Mouse (Mus musculus): Measurements from ENCODE around the gene Cnot2. TPM values are rescaled to one million over a fixed set of nuclear protein-coding genes. Genes with fewer than 3 reads are reported as not detected.

Cnot2 gene
- polyA plus RNA-seq, 1 experiment: 22.0 TPM

GRCm38 (mm10) chr10:116461443-116461842 is 119.9 kb downstream of the Cnot2 start:
- Histone ChIP-seq H3K79me3 (ENCODE audit: low read depth) (no peaks in the 10 kb centered on the region), H3K36me3 (ENCODE audit: control insufficient read depth, insufficient read depth) (no peaks in the 10 kb centered on the region), H3K27me3 (ENCODE audit: control insufficient read depth, insufficient read depth, insufficient read length) (no peaks in the 10 kb centered on the region), H3K4me3 (ENCODE audit: insufficient read depth, poor library complexity, severe bottlenecking) (no peak overlapping the region), H3ac (ENCODE audit: control insufficient read depth, insufficient read length, low read depth) (no peak overlapping the region), H3K79me2 (ENCODE audit: control insufficient read depth, insufficient read depth) (no peaks in the 10 kb centered on the region)
- TF ChIP-seq MYOG (IDR thresholded peaks at IDR 0.05; ENCODE audit: control insufficient read depth, extremely low read depth, insufficient read length) (no peak), MAX (IDR thresholded peaks at IDR 0.05) (no peak), MYOD1 (IDR thresholded peaks at IDR 0.05; ENCODE audit: control insufficient read depth, insufficient read length, low read depth) (no peak), CEBPB (IDR thresholded peaks at IDR 0.05; ENCODE audit: low read depth) (no peak), FOSL1 (IDR thresholded peaks at IDR 0.05; ENCODE audit: insufficient read depth, low read length, poor library complexity, severe bottlenecking) (no peak), USF1 (IDR thresholded peaks at IDR 0.05; ENCODE audit: low read depth) (no peak), CTCF (IDR thresholded peaks at IDR 0.05; ENCODE audit: control insufficient read depth, insufficient read depth, insufficient read length) (no peak)

GRCm38 (mm10) chr10:116458786-116459185 is 122.5 kb downstream of the Cnot2 start:
- Histone ChIP-seq H3K79me2 (ENCODE audit: control insufficient read depth, insufficient read depth) (no peaks in the 10 kb centered on the region), H3K36me3 (ENCODE audit: control insufficient read depth, insufficient read depth) (no peaks in the 10 kb centered on the region), H3K79me3 (ENCODE audit: low read depth) (no peaks in the 10 kb centered on the region), H3K4me3 (ENCODE audit: insufficient read depth, poor library complexity, severe bottlenecking) (no peak overlapping the region), H3ac (ENCODE audit: control insufficient read depth, insufficient read length, low read depth) (no peak overlapping the region), H3K27me3 (ENCODE audit: control insufficient read depth, insufficient read depth, insufficient read length) (no peaks in the 10 kb centered on the region)
- TF ChIP-seq MYOG (IDR thresholded peaks at IDR 0.05; ENCODE audit: control insufficient read depth, extremely low read depth, insufficient read length) (no peak), CEBPB (IDR thresholded peaks at IDR 0.05; ENCODE audit: low read depth) (no peak), MYOD1 (IDR thresholded peaks at IDR 0.05; ENCODE audit: control insufficient read depth, insufficient read length, low read depth) (no peak), FOSL1 (IDR thresholded peaks at IDR 0.05; ENCODE audit: insufficient read depth, low read length, poor library complexity, severe bottlenecking) (no peak), CTCF (IDR thresholded peaks at IDR 0.05; ENCODE audit: control insufficient read depth, insufficient read depth, insufficient read length) (no peak), MAX (IDR thresholded peaks at IDR 0.05) (no peak), USF1 (IDR thresholded peaks at IDR 0.05; ENCODE audit: low read depth) (no peak)

GRCm38 (mm10) chr10:116452771-116453170 is 128.5 kb downstream of the Cnot2 start:
- no peaks in the 10 kb centered on the region for H3K36me3 ChIP-seq (ENCODE audit: control insufficient read depth, insufficient read depth)
- H3ac ChIP-seq (ENCODE audit: control insufficient read depth, insufficient read length, low read depth): no peak overlapping the region
- TF ChIP-seq MYOG (IDR thresholded peaks at IDR 0.05; ENCODE audit: control insufficient read depth, extremely low read depth, insufficient read length) (no peak), CTCF (IDR thresholded peaks at IDR 0.05; ENCODE audit: control insufficient read depth, insufficient read depth, insufficient read length) (no peak), FOSL1 (IDR thresholded peaks at IDR 0.05; ENCODE audit: insufficient read depth, low read length, poor library complexity, severe bottlenecking) (no peak), MAX (IDR thresholded peaks at IDR 0.05) (no peak), CEBPB (IDR thresholded peaks at IDR 0.05; ENCODE audit: low read depth) (no peak), USF1 (IDR thresholded peaks at IDR 0.05; ENCODE audit: low read depth) (no peak), MYOD1 (IDR thresholded peaks at IDR 0.05; ENCODE audit: control insufficient read depth, insufficient read length, low read depth) (no peak)
- H3K79me3 ChIP-seq (ENCODE audit: low read depth): no peaks in the 10 kb centered on the region
- no peaks in the 10 kb centered on the region for H3K27me3 ChIP-seq (ENCODE audit: control insufficient read depth, insufficient read depth, insufficient read length)
- H3K4me3 ChIP-seq (ENCODE audit: insufficient read depth, poor library complexity, severe bottlenecking): no peak overlapping the region
- no peaks in the 10 kb centered on the region for H3K79me2 ChIP-seq (ENCODE audit: control insufficient read depth, insufficient read depth)

GRCm38 (mm10) chr10:116450621-116451020 is 130.7 kb downstream of the Cnot2 start:
- Histone ChIP-seq H3K36me3 (ENCODE audit: control insufficient read depth, insufficient read depth) (no peaks in the 10 kb centered on the region), H3K79me2 (ENCODE audit: control insufficient read depth, insufficient read depth) (no peaks in the 10 kb centered on the region), H3K79me3 (ENCODE audit: low read depth) (no peaks in the 10 kb centered on the region), H3K4me3 (ENCODE audit: insufficient read depth, poor library complexity, severe bottlenecking) (no peak overlapping the region), H3K27me3 (ENCODE audit: control insufficient read depth, insufficient read depth, insufficient read length) (no peaks in the 10 kb centered on the region), H3ac (ENCODE audit: control insufficient read depth, insufficient read length, low read depth) (no peak overlapping the region)
- TF ChIP-seq USF1 (IDR thresholded peaks at IDR 0.05; ENCODE audit: low read depth) (no peak), CTCF (IDR thresholded peaks at IDR 0.05; ENCODE audit: control insufficient read depth, insufficient read depth, insufficient read length) (no peak), MYOG (IDR thresholded peaks at IDR 0.05; ENCODE audit: control insufficient read depth, extremely low read depth, insufficient read length) (no peak), MYOD1 (IDR thresholded peaks at IDR 0.05; ENCODE audit: control insufficient read depth, insufficient read length, low read depth) (no peak), CEBPB (IDR thresholded peaks at IDR 0.05; ENCODE audit: low read depth) (no peak), MAX (IDR thresholded peaks at IDR 0.05) (no peak), FOSL1 (IDR thresholded peaks at IDR 0.05; ENCODE audit: insufficient read depth, low read length, poor library complexity, severe bottlenecking) (no peak)

- TF ChIP-seq MYOD1 (IDR thresholded peaks at IDR 0.05; ENCODE audit: control insufficient read depth, insufficient read length, low read depth): no peak
- TF ChIP-seq CTCF (IDR thresholded peaks at IDR 0.05; ENCODE audit: control insufficient read depth, insufficient read depth, insufficient read length): no peak
- TF ChIP-seq MAX (IDR thresholded peaks at IDR 0.05): no peak
- TF ChIP-seq FOSL1 (IDR thresholded peaks at IDR 0.05; ENCODE audit: insufficient read depth, low read length, poor library complexity, severe bottlenecking): no peak
- TF ChIP-seq CEBPB (IDR thresholded peaks at IDR 0.05; ENCODE audit: low read depth): no peak
- no peak for TF ChIP-seq USF1 (IDR thresholded peaks at IDR 0.05; ENCODE audit: low read depth)
- TF ChIP-seq MYOG (IDR thresholded peaks at IDR 0.05; ENCODE audit: control insufficient read depth, extremely low read depth, insufficient read length): no peak
- Histone ChIP-seq H3K36me3 (ENCODE audit: control insufficient read depth, insufficient read depth) (no peaks in the 10 kb centered on the region), H3K79me2 (ENCODE audit: control insufficient read depth, insufficient read depth) (no peaks in the 10 kb centered on the region), H3ac (ENCODE audit: control insufficient read depth, insufficient read length, low read depth) (no peak overlapping the region), H3K4me3 (ENCODE audit: insufficient read depth, poor library complexity, severe bottlenecking) (no peak overlapping the region), H3K79me3 (ENCODE audit: low read depth) (no peaks in the 10 kb centered on the region), H3K27me3 (ENCODE audit: control insufficient read depth, insufficient read depth, insufficient read length) (no peaks in the 10 kb centered on the region)
Measured at GRCm38 (mm10) chr10:116448166-116448565, 133.1 kb downstream of the Cnot2 start.

GRCm38 (mm10) chr10:116447176-116447575 is 134.1 kb downstream of the Cnot2 start:
- no peak overlapping the region for H3ac ChIP-seq (ENCODE audit: control insufficient read depth, insufficient read length, low read depth)
- H3K27me3 ChIP-seq (ENCODE audit: control insufficient read depth, insufficient read depth, insufficient read length): no peaks in the 10 kb centered on the region
- no peaks in the 10 kb centered on the region for H3K36me3 ChIP-seq (ENCODE audit: control insufficient read depth, insufficient read depth)
- no peaks in the 10 kb centered on the region for H3K79me2 ChIP-seq (ENCODE audit: control insufficient read depth, insufficient read depth)
- TF ChIP-seq MYOG (IDR thresholded peaks at IDR 0.05; ENCODE audit: control insufficient read depth, extremely low read depth, insufficient read length): no peak
- no peak overlapping the region for H3K4me3 ChIP-seq (ENCODE audit: insufficient read depth, poor library complexity, severe bottlenecking)
- H3K79me3 ChIP-seq (ENCODE audit: low read depth): no peaks in the 10 kb centered on the region

All from C2C12 (cell line).